Mouse (Mus musculus): ENCODE data around the gene Procr.

- TF ChIP-seq MAX (IDR thresholded peaks at IDR 0.05) (no peak), CTCF (IDR thresholded peaks at IDR 0.05; ENCODE audit: control insufficient read depth, insufficient read depth, insufficient read length) (no peak), CEBPB (IDR thresholded peaks at IDR 0.05; ENCODE audit: low read depth) (no peak), USF1 (IDR thresholded peaks at IDR 0.05; ENCODE audit: low read depth) (no peak)
These were observed 1.5 kb upstream of the Procr start for GRCm38 (mm10) chr2:155749394-155749793.
